Mouse (Mus musculus): ENCODE results near the gene Hcls1.

The Hcls1 gene

DNA sequence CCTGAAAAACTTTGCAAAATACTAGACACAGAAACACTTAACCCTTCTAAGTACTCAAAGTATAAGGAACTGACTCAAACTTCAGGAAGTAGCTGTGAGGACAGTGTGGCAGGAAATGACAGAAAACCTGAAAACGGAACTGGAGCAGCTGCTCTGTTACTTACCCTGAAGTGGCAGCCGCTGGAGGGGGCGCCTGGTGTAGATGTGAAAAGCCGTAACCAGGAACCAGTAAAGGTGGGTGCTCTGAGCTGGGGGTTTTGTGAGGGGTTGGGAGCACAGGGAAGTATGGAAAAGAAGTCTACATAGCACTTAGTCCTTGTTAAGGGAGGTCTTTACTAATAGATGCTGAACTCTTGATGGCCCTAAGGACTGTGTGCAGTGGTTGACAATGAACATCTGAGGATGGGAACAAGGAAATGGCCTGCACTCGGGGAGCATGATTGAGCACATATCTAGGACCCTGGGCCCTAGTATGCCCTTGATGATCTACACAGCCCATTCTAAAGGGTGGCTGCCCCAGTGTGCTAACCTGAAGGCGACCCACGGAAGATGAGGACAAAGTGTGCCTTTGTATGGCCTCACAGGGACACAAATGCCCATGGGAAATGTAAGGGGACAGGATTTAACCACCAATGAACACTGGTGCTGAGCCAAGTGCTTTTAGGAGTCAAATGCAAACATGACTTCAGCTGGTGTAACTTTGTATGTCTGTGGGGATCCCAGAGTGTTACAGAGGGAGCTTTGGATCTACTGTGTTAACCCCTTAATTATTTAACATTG lies at the start of gene Hcls1:
Gene Hcls1 (plus strand): TSS at position 143 of the 780 bp plus-strand sequence.
- DNase-seq (ENCODE audit: low spot score): no peak

DNA sequence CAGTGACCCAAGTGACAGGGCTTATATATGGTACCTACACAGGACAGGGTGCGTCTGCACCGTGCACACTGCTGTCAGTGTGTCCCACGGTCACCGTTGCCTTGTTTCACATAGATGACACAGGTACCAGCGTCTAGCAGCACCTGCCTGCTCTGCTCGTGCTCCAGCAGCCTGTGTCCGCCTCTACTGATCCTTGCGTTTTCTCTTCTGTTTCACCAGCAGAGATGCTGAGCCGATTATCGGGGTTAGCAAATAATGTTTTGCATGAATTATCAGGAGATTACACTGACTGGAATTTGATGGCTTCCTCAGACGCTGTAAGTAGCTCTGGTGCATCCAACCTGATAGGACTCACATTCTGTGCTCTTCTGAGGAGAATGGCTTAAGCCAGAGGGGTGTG lies 48.9 kb upstream of the Hcls1 start:
- DNase-seq (ENCODE audit: low spot score): no peak

DNA sequence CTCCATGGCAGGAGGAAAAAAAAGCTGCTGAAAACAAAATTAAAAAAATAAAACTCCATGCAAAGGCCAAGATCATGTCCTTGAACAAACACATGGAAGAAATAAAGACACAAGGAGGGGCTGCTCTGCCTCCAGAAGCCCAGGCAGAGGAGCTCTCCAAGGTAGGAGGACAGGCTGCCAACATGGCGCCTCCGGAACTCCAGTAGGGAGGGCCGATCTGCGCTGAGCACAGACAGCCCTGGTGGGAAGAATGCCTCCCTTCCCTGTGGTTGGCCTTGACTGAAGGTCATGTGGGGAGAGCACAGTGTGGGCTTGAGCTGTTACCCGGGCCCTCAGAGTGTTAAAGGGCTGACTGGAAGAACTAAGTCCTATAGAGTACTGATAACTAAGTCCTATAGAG lies 47.2 kb upstream of the Hcls1 start:
- no peak for DNase-seq (ENCODE audit: low spot score)

DNA sequence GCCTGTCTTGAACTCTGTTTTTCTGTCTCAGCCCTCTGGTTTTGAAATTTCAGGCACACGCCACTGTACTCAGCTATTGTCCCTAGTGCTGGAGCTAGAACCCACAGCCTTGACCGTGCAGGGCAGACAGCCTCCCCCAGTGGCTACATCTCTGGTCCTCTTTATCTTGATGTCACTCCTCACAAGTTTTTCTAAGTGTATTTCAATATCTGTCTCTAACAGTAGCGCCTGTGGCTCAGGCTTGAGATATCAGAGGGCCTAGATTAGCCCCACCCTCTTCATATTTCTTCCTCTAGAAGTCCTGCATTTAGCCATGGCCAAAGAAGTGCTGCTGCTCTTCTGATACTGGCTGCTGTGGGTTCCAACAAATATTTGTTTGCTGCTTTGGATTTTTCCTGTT lies 44.2 kb upstream of the Hcls1 start:
- DNase-seq (ENCODE audit: low spot score): no peak

DNA sequence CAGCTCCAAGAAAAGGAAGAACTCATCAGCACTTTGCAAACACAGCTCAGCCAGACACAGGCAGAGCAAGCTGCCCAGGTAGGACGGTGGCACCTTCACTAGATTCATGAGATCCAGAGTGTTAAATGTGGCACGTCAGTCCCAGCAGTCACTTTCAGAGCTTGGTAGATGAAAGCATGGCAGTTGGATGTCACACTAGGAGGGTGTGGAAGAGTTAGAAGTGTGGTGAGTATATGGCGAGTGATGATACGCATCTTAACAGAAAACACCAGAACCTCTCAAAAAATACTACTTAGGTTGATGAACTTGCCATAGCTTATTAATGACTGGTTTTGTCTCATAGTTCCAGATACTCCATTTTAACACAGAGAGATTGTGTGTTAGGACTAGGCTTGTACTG lies 43.4 kb upstream of the Hcls1 start:
- DNase-seq (ENCODE audit: low spot score): no peak

DNA sequence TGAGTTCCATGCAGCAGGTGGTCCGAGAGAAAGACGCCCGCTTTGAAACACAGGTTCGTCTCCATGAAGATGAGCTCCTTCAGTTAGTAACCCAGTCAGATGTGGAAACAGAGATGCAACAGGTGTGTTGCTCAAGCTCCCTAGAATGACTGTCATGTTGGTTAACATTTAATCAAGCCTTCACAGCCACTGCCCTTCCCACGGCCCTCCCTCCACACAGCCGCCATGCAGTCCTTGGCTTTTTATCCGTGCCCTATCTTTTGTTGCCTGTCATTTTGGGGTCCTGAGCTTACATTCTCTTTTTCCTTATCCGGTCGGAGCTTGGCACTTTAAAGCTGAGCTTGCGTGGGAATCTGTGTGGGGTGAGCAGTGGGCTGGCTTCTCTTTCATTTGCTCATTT lies 41.5 kb upstream of the Hcls1 start:
- DNase-seq (ENCODE audit: low spot score): no peak

DNA sequence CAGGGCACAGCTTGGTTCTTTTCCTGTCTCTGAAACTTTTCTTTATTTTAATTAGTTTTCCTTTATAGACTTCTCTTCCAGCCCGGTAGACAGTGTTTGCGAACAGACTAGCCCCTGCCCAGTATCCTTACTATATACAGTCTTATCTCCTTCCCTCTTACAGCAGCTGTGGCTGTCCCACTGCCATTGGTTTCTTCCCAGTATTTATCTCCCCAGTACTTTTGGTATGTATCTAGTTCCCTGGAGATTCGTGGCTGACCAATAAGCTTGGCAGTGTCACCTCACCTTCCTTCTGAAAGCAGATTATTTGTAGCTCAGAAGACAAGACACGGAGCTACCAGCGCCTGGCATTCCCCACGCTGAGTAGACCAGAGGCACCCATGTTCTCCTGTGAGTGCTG lies 38.1 kb upstream of the Hcls1 start:
- no peak for DNase-seq (ENCODE audit: low spot score)

DNA sequence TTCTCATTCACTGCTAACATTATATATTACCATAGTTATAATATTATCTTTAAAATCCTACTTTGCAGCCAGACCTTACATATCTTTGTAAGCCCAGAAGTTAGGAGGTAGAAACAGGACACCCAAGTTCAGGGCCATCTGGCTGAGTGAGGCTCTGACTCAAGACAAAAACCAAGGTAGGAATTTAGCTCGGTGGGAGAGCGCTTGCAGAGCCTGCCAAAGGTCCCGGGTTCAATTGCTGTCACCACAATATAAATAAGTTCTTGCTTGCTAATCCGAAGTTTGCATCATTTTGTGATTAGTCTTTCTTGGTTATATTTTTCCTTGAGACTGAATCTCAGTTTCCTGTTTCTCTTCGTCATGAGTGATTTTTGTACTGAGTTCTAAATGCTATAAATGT lies 31.6 kb upstream of the Hcls1 start:
- no peak for DNase-seq (ENCODE audit: low spot score)

DNA sequence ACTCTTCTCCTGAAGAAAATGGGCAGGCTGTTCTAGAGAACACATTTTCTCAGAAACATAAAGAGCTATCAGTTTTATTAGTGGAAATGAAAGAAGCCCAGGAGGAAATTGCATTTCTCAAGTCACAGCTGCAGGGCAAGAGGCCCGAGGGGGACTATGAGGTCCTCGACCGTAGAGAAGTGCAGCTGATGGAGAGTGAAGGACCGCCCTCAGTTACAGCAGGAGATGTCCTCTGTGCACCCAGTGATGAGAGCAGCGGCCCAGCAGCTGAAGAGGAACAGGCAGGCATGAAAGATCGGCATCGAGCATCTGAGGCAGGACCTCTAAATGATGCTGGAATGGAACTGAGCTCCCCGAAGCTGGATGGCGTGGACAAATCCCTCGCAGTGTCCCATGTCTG lies 22.9 kb upstream of the Hcls1 start:
- no peak for DNase-seq (ENCODE audit: low spot score)

DNA sequence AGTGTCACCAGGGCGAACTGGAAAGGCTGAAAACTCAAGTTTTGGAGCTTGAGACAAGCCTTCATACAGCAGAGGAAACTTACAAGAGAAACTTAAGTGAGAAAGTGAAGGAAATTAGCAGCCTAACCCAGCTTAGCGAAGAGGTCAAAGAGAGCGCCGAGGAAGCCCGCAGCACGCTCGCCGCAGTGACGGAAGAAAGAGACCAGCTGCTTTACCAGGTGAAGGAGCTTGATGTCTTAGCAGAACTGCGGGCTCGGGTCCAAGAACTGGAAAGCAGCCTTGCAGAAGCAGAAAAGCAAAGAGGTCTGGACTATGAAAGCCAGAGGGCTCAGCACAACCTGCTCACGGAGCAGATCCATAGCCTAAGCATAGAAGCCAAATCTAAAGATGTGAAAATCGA lies 22.5 kb upstream of the Hcls1 start:
- no peak for DNase-seq (ENCODE audit: low spot score)

DNA sequence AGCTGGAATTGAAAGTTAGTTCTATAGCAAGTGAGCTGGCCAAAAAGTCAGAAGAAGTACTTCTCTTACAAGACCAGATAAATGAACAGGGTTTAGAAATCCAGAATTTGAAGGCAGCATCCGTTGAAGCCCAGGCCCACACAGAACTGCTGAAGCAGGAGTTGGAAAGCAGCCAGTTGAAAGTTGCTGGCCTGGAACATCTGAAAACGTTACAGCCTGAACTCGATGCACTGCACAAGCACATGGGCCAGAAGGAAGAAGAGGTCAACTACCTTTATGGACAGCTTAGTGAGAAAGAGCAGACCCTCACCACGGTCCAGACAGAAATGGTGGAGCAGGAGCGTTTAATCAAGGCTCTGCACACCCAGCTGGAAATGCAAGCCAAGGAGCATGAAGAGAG lies 20.6 kb upstream of the Hcls1 start:
- DNase-seq (ENCODE audit: low spot score): no peak

DNA sequence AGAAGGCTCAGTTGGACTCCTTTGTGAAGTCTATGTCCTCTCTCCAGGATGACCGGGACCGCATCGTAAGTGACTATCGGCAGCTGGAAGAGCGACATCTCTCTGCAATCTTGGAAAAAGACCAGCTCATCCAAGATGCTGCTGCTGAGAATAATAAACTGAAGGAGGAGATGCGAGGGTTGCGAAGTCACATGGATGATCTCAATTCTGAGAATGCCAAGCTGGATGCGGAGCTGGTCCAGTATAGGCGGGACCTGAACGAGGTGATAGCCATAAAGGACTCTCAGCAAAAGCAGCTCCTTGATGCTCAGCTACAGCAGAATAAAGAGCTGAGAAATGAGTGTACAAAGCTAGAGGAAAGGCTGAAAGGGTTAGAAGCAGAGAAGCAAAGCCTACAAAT lies 16.3 kb upstream of the Hcls1 start:
- no peak for DNase-seq (ENCODE audit: low spot score)

DNA sequence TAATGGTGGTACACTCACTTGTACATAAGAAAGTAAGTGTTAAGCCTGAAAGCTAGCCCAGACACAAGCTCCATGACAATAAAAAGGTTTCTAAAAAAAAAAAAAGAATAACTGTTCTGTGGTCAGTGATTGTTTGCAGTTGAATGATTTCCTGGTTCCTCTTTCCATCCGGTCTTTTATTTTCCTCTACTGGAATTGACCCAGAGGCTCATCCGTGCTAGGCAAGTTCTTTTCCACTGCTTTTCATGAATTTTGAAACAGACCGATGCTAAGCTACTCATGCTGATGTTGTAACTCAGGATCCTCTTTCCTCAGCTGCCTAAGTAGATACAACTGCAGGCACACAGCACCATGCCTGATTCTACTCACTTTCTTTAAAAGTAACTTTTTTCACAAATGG lies 14.4 kb upstream of the Hcls1 start:
- DNase-seq (ENCODE audit: low spot score): no peak

DNA sequence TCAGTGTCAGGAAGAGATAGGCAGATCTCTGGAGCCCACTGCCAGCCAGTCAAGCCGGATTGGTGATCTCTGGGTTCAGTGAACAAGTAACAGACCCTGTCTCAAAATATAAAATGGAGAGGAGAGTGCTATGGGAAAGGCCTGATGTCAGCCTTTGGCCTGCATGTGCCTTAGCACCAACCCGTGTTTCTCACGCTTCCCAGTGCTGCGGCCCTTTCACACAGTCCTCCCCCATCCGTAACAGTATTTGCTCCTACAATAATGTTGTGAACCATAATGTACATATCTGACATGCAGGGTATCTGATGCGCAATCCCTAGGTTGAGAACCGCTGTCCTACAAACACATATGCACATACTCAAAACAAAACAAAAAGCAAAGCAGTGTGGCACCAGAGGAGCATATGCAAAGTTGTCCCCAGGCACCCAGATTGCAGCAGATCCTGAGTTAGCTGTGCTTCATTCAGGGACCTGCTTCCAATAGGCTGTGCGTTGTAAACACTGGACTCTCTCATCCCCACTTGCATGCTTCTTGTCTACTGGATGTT lies 13.6 kb upstream of the Hcls1 start:
- DNase-seq (ENCODE audit: low spot score): no peak

DNA sequence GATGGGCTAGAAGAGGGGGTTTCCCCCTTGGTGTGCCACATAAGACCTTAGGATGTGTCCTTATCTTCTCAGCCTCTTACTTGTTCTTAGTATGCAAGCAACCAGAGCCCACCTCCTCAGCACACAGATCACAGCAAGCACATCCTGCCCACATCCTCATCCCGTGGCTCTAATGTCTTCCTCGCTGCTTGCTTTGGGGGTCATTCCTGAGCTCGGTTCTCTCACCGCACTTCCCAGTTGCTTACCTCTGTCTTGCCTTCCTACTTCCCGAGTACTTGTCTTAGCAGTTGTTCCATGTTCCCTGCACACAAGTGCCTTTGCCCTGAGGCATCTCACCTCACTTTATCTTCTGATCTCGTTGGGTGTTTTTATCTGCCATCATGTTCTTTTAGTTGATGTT lies 12.8 kb upstream of the Hcls1 start:
- DNase-seq (ENCODE audit: low spot score): no peak

DNA sequence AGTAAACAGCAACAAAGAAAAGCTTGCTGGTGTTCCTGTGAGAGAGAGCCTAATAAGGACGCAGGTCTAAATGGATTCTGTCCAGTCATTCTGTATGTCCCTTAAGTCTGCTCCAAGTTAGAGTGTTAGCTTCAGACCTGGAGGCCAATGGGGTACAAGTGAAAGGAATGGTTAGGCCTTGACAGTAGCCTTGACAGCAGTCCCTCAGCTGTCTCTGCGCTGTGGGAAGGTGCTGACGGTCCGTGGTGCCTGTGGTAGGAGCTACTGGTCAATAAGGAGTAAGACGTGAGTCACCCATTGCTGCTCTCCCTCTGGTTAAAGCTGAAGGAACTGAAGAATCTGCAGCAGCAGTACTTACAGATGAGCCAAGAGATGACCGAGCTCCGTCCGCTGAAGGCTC lies 10.5 kb upstream of the Hcls1 start:
- DNase-seq (ENCODE audit: low spot score): no peak

DNA sequence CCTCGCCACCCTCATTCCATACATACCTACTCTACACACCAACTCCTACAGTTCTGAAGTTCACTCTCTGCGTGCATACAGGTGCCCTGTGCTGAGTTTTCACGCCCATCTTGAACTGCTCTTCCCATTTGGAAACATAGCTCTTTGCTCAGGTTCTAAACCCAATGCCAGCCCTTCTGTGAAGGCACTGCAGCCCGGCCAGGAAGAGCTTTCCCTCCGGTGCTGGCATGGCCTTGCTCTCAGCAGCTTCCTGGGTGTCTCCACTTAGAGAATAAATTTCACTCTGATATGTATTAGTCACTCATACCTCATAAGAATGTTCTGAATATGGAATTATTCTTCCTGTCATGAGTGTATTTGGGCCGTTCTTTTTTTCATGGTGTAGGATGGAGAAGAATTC lies 9.4 kb upstream of the Hcls1 start:
- DNase-seq (ENCODE audit: low spot score): no peak

DNA sequence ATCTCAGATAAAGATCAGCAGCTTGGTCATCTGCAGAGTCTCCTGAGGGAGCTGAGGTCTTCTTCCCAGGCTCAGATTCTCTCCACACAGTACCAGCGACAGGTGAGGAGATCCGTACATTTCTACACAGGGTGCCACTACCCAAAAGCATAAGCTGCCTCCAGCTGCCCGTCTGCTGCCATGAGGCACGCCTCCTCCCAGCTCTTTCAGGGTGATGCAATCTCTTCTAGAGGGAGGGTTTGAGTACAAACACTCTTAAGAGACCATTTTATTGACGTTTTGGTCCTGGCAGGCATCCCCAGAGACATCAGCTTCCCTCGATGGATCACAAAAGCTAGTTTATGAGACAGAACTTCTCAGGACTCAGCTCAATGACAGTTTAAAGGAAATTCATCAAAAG lies 9.0 kb upstream of the Hcls1 start:
- DNase-seq (ENCODE audit: low spot score): no peak

DNA sequence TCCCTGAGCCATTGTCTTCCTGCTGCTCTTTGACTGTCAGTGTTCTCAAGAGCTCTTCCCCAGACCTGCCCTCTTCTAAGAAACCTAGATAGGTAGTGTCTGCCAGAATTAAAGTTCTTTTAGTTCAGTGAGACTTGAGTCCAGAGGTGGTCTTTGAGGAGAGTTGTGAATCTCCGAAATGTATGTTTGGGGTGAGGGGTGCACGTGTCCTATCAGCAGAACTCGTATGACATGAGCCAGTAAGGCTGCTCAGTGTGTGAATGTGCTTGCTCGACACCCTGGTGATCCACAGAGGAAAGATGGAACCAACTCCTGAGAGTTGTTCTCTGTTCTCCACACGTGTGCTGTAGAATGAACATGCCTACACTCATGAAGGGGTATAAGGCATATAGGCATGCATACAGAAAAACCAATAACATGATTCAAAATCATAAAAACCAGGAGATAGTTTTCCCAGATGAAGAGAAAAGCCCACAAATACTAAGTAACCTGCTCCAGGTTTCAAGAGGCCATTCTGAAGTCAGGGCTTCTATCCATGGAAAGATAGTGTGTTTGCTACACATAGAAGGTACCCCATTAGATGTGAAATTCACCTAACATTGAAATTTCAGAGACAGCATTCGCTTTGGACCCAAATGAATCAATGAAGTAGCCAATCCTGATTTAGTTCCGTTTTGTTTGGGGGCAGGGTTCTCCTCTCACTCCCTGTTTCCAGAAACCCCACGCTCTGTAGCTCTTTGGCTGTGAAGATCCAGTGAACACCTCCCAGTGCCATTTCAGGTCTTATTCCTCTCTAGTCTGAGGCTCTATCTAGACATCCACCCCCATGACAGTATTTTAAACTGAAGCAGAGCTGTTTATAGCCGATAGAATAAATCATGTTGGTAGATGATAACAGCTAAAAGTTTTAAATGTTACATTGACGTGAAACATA lies 8.0 kb upstream of the Hcls1 start:
- DNase-seq (ENCODE audit: low spot score): no peak

DNA sequence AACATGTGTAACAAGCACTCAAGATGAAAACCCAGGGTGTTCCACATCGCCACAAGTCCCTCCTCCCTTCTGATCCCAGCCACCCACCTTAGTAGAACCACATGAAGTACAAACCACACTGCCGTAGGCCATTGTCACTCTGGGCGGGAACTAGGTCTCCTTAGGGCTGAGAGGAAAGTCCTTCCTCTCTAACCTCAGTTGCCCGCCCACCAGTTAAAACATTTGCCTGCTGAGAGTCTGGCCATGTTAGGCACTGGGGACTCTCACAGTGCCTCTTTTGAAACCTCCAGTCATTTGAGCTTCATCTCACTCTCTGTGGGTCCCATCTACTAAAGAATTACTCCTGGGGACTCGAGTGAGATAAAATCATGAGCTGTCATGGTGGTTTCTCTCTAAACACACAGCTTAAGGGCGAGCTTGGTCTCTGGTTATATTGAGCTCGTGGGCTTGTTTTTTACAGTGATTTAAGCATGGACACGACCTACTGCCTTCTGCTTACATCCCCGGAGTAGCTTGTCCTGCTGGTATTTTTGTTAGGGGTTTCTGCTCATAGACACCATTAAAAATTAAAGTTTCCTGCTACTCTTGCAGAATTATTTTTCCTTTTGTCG lies 7.2 kb upstream of the Hcls1 start:
- no peak for DNase-seq (ENCODE audit: low spot score)

DNA sequence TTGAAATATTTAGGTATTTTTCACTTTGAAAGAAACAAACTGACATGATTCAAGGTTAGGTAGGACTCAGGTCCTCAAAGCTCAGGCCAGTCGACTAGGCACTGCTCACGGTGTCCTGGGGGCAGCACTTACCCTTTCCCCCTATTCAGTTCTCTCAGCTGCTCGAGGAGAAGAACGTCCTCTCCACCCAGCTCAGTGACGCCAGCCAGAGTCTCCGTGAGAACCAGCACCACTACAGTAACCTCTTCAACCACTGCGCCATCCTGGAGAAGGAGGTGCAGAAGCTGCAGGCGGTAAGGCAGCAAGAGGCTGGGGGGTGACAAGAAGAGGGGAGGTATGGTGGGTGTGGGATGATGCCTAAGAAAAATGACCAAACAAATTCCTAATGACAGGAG lies 6.7 kb upstream of the Hcls1 start:
- no peak for DNase-seq (ENCODE audit: low spot score)

DNA sequence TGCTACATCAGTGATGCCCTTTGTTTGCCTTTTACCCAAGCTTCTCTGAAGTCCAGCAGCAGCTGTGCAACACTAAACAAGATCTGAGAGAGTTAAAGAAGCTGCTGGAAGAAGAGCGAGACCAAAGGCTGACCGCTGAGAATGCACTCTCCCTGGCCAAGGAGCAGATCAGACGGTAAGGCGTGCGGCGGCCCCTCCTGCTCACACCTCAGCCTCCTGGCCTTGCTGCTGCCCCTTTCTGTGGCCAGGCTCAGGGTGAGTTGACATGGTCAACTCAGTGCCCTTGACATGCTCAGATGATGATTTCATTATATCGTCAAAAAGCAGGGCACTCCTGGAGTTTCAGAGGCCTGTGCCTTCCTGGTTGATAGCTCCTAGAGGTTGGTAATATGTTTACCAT lies 5.6 kb upstream of the Hcls1 start:
- DNase-seq (ENCODE audit: low spot score): no peak
